Mouse (Mus musculus) T-helper 17 cell (primary cell): Measurements from ENCODE around the gene Slc7a6os.
"Not testable (repeated sequence)": the region's sequence is repeated elsewhere in the genome, so short reads cannot be mapped to it uniquely, and the experiment has no call there.

Experiments used
- in situ Hi-C, 2 experiments: fragments of 300-600 bp; cut with MboI, MseI; formaldehyde crosslinking; loops; 1 replicate in 1 of 2; 2 replicates in 1 of 2; pipeline ENCODE4 v1.15.1; 2025; ENCODE audit warnings: high pct_unique_total_duplicates in 2 of 2

Slc7a6os gene

GRCm38 (mm10) chr8:106210821-106211345 is at the start of gene Slc7a6os, which contains the start of gene Prmt7:
Gene Slc7a6os (minus strand): TSS chr8:106210935.
Gene Prmt7 (plus strand): TSS chr8:106210936.
- in situ Hi-C loops: no loop called here

GRCm38 (mm10) chr8:106259579-106260255 is 49.0 kb upstream of the Slc7a6os start:
- in situ Hi-C loops: no loop called here

DNA sequence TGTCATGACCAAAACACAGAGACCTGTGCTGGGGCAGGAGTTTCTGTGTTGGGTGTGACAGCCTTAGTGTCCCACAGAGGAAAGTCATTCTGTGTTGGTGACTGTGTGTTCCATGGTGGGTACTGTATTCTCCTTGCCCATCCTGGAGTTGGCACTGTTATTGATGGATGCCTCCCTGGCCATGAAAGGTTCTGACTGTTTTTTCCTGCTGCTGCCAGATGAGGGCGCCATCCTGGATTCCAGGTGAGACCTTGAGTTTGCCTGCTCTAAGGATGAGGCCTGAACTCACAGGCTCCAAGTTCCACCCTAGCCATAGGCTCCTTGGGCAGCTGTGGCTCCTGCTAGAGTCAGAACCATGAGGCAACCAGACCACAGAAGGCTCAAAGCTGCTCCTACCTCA is 47.4 kb upstream of the Slc7a6os start:
- in situ Hi-C loops: no loop called here

DNA sequence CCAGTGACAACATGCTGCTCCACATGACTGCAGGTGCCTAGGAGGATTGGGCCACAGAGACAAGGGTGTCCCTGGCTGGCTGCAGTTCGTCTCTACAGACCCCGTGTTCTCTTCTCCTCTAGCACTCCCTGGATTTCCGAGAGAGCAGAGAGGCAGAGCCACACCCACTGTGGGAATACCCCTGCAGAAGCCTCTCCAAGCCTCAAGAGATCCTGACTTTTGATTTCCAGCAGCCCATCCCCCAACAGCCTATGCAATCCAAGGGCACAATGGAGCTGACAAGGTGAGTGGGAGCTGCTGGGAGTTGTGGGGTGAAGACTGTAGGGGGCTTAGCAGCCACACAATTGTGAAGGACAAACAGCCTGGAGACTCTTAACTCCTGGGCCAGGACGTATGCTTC is 39.5 kb upstream of the Slc7a6os start:
- in situ Hi-C loops: no loop called here

DNA sequence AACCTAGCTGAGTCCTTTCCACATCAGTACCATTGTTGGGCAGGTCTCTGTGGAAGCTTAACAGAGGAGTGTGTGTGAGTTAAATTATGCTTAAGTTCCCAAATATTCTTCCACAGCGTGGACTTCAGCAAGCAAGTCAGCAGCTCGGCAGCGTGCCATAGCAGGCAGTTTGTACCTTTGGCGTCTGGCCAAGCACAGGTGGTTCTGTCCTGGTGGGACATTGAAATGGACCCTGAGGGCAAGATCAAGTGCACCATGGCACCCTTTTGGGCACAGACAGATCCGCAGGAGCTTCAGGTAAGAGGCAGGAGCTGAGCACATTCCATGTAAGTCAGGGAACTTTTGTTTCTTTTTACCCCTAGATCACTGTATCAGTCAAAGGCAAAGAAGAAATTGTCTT is 26.4 kb upstream of the Slc7a6os start:
- in situ Hi-C loops: no loop called here

DNA sequence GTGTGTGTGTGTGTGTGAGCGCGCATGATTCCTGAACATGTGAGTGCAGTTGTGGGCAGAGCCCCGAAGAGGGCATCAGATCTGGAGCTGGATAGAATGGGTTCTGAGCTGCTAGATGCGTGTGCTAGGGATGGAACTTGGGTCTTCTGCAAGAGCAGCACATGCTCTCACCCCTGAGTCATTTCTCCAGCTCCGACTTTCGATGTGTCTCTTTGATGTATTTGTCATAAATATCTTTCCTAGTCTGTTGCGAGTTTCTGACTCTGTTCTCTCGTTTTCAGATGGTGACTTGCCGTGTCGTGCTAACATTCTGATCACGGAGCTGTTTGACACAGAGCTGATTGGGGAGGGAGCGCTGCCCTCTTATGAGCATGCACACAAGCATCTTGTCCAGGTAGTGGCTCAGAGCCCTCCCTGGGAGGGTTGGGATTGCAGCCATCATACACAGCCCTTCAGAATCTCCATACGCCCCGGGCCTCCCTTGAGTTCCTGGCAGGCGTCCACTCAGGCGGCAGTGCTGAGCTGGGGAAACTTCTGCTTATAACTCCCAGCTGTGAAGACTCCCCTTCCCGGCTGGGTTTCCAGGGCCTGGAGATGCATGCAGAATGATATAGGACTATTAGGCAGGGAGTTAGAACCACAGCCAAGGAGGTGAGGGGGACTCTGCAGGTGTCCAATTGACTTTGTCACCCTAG is 24.0 kb upstream of the Slc7a6os start:
- in situ Hi-C loops: no loop called here

GRCm38 (mm10) chr8:106232751-106233150 is 22.0 kb upstream of the Slc7a6os start:
- in situ Hi-C loops: no loop called here

GRCm38 (mm10) chr8:106231536-106231935 is 20.8 kb upstream of the Slc7a6os start:
- in situ Hi-C loops: no loop called here

- in situ Hi-C loops: no loop called here
Measured at GRCm38 (mm10) chr8:106226589-106226988, 15.9 kb upstream of the Slc7a6os start.

- in situ Hi-C loops: no loop called here
Measured at GRCm38 (mm10) chr8:106219620-106220019, 8.9 kb upstream of the Slc7a6os start.

DNA sequence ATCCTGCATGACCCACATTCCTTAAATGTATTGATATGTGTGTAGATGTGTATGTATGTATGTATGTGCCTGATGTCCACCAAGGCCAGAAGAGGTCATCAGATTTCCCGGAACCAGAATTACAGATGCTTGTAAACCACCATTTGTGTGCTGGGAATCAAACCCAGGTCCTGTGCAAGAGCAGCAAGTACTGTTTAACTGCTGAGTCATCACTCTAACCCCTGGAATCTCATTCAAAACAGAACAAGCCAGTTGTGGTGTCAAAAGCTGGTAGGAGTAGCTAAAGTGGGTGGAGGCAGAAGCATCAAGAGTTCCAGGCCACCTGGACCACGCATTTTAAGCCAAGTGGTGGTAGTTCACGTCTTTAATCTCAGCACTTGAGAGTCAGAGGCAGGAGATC is 3.2 kb upstream of the Slc7a6os start:
- in situ Hi-C loops: no loop called here

DNA sequence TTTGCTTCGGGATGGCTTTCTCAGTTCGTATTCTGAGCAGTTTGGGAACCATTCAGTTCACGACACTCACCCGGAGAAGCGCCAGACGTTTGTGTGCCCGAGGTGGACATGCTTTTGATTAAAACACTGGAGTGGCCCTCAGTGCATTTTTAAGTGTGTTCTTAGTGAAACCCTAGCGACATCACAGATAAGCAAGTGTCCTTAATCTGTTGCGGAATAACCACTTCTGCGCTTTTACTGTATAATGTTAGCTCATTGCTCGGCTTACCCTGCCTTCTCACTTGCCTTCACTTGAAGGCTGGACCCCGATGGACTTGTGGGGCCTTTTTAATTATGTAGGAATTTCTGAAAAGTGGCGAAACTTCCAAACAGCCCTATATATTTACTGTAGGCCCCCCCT is 686 bp upstream of the Slc7a6os start:
- in situ Hi-C loops: no loop called here

DNA sequence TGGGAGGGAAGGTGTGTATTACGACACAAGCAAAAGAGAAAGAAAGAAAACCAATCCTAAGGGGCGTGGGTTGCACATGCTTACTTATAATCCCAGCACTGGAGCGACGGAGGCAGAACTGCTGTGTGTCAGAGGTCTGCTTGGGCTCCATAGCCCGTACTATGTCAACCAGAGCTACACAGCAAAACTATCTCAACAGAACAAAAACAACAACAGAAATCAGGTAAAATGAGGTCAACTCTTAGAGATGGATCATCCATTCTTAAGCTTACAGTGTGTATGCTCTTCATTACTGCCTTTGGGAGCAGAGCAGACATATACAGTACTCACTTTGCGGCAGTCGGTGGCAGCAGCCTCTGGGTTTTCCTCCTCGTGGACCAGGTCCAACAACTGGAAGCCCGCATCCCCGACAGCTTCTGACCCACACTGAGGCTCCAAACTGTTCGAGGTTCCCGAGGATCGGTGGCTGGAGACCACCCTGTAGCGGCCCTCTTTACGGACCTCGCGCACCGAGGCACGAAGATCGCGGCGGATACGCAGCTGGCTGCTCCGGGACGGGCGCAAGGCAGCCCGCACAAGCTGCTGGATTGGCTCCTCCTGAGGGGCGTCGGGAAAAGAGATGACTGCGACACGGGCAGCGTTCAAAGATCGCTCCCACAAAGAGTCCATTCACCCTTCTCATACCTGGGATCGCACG is 552 bp downstream of the Slc7a6os start:
- in situ Hi-C loops: no loop called here

GRCm38 (mm10) chr8:106199596-106199995 is 11.1 kb downstream of the Slc7a6os start:
- in situ Hi-C loops: not testable (repeated sequence)

- in situ Hi-C loops: no loop called here
Measured at GRCm38 (mm10) chr8:106198741-106199140, 12.0 kb downstream of the Slc7a6os start.

DNA sequence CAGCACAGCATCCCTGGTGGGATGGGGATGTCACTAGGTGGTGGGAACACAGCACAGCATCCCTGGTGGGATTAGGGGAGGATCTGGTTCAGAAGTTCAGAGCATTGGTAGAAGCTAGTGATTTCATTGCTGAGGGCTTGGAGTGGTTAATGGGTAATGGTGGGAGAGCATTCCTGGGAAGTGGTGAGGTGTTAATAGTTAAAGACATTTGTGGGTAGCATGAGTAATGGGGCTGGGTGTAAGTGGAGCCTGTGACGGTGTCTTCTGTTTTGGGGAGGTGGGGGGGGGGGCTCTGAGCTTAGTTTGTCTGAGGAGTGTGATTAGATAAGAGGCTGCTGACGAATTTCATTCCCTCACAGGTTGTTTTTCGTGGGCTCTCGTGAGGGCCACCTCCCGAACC is 16.7 kb downstream of the Slc7a6os start:
- in situ Hi-C loops: no loop called here

DNA sequence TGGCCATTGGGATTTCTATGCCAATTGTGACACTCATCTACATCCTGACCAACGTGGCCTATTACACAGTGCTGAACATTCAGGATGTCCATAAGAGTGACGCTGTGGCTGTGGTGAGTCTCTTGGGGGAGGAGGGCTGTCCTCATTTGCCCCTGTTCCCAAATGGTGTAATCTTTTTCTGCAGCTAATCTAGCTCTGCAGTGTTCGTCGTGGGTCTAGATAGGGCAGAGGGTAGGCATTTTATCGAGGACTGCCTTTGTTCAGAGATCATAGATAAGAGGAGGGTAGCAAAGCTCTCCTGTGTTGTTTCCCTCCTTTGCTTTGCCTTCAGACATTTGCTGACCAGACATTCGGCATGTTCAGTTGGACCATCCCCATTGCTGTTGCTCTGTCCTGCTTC is 17.6 kb downstream of the Slc7a6os start:
- in situ Hi-C loops: no loop called here

DNA sequence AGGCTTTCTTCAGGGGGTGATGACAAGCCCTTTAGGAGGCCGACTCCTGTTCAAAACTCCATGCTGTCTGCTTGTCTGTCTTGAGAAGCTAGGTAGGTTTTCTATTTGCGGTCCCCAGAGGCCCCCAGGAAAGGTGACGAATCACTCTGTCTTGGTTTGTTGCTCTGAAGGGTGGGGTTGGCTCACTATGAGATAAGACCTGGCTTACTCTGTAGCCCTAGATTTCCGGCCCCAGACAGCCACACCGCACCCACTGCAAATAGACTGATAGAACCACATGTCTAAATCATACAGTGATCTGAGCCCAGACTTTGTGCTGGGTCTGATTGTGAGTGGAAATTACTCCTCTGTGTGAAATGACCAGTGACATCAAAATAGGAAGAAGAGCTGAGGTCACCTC is 19.1 kb downstream of the Slc7a6os start:
- in situ Hi-C loops: no loop called here

- in situ Hi-C loops: no loop called here
Measured at GRCm38 (mm10) chr8:106189162-106189561, 21.6 kb downstream of the Slc7a6os start.

- in situ Hi-C loops: no loop called here
Measured at GRCm38 (mm10) chr8:106186394-106186793, 24.3 kb downstream of the Slc7a6os start.

- in situ Hi-C loops: no loop called here
Measured at GRCm38 (mm10) chr8:106185628-106186270, 25.0 kb downstream of the Slc7a6os start.

DNA sequence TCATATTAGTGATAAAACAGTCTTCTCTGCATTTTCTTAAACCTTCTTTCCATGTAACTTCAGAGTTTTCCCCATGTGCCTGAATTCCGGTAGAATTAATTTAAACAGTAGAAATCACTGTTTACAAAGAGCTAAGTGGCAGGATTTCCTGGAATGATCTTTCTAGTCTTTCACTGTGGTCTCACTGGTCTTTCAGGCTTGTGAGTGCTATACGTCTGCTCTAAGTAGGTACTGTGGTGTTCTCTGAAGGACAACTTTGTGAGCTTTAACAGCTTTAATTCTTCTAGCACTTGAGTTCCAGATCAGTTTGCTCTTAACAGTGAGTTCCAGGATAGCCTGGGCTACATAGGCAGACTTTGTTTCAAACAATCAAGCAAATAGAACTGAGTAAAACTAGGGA is 32.3 kb downstream of the Slc7a6os start:
- in situ Hi-C loops: no loop called here
